Mouse (Mus musculus) neural tube, embryonic 14.5 days (tissue): ENCODE data around the gene Zc3h13. TPM values are rescaled to one million over a fixed set of nuclear protein-coding genes. Genes with fewer than 3 reads are reported as not detected.

ENCODE experiments used
- ATAC-seq: fragments of 200-750 bp; cut with Nextera tagmentation; 2 replicates; pipeline ENCODE4 v1.8.0; 2017; ENCODE audit warnings: low read depth, mild to moderate bottlenecking, moderate TSS enrichment, moderate library complexity
- H3K27ac ChIP-seq: fragments of 300-500 bp; sonication (generic); 2 replicates; pipeline ENCODE4 v1.5.1; 2014; ENCODE audit warnings: low read depth, mild to moderate bottlenecking, control low read depth, low read length, moderate library complexity, mixed read lengths
- H3K27me3 ChIP-seq: fragments of 300-500 bp; sonication (generic); 2 replicates; pipeline ENCODE4 v1.6.1; 2014; ENCODE audit warnings: low read length; ENCODE audit not compliant: control insufficient read depth, insufficient read depth
- H3K36me3 ChIP-seq: fragments of 300-500 bp; sonication (generic); 2 replicates; pipeline ENCODE4 v1.6.1; 2014; ENCODE audit warnings: low read length, mixed read lengths; ENCODE audit not compliant: control insufficient read depth, insufficient read depth
- H3K4me1 ChIP-seq: fragments of 300-500 bp; sonication (generic); 2 replicates; pipeline ENCODE4 v1.6.1; 2014; ENCODE audit warnings: low read length; ENCODE audit not compliant: control insufficient read depth, insufficient read depth
- H3K4me2 ChIP-seq: fragments of 300-500 bp; sonication (generic); 2 replicates; pipeline ENCODE4 v1.6.1; 2014; ENCODE audit warnings: mild to moderate bottlenecking, low read depth, low read length, control low read depth
- H3K4me3 ChIP-seq: fragments of 300-500 bp; sonication (generic); 2 replicates; pipeline ENCODE4 v1.5.1; 2014; ENCODE audit warnings: low read depth, low read length, control low read depth, mixed read lengths
- H3K9ac ChIP-seq: fragments of 300-500 bp; sonication (generic); replicated peaks from 2 replicates; pipeline ENCODE4 v1.6.1; 2014; ENCODE audit warnings: low read depth, mild to moderate bottlenecking, control low read depth, low read length, mixed read lengths
- H3K9me3 ChIP-seq: fragments of 300-500 bp; sonication (generic); 2 replicates; pipeline ENCODE4 v1.6.1; 2016; ENCODE audit warnings: low read length; ENCODE audit not compliant: control insufficient read depth
- WGBS: fragments of 180-500 bp; shearing (Covaris S2); extraction: QIAGEN DNeasy Blood & Tissue Kit; methylation state at CpG from one replicate; pipeline ENCODE4 v1.1.7; 2014; 5-methylcytosine and 5-hydroxymethylcytosine counted together
- microRNA-seq: library from miRNA; unstranded; fragments of <30 nt; microRNA quantifications from one replicate; pipeline ENCODE4, GENCODE M21; 2016
- polyA plus RNA-seq: library from polyadenylated mRNA; unstranded; fragments of >200 nt; fragmentation: Nextera tagmentation; extraction: Ambion mirVana; gene quantifications from 2 replicates; pipeline ENCODE4 v1.2.1, GENCODE M21; 2014

Zc3h13 gene
- polyA plus RNA-seq, 1 experiment from 2014 or later = 41.3 TPM

DNA sequence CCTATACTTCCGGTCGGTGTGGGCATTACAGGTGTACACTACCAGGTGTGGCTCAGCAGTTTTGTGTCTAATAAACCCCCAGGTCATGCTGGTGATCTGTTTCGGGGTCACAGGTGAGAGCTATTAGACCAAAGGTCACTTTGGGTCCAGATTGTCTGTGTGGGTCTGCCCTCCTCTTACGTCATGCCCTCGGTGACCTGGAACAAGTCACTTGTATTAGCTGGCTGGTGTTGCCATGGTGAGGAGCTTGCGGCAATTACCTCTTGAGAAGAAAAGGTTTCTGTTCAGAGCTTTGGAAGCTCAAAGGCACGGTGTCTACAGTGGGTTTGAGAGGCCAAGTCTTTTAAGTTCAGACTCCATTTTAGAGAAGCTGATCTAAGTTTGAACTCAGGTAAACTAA, 93.4 kb downstream of the Zc3h13 start:
- WGBS = 43% methylated on average over 7 of the region's 7 CpGs
- no peak for ATAC-seq
- no peak overlapping the region for H3K4me2 ChIP-seq
- H3K9me3 ChIP-seq = no peaks in the 10 kb centered on the region
- H3K27me3 ChIP-seq = no peaks in the 10 kb centered on the region
- no peaks in the 10 kb centered on the region for H3K4me1 ChIP-seq
- H3K36me3 ChIP-seq = no peaks in the 10 kb centered on the region
- no peak overlapping the region for H3K4me3 ChIP-seq
- H3K27ac ChIP-seq = no peak overlapping the region
- no peak overlapping the region for H3K9ac ChIP-seq

Small RNA genes lying within 50 kb of the gene (microRNA-seq; reads per million reads assigned to microRNA genes)
- not detected for gene Gm44482

Other genes starting within 250 kb of the Zc3h13 start
- not detected in 2 replicates for gene Lrrc63, start 153.5 kb upstream of the Zc3h13 start, polyA plus RNA-seq
- gene Lcp1, start 153.3 kb upstream of the Zc3h13 start, polyA plus RNA-seq = 8.3 and 18.9 TPM in 2 replicates
- gene Cpb2, start 42.1 kb upstream of the Zc3h13 start, polyA plus RNA-seq = 0.25 TPM in 1 of 2 replicates, not detected in the other
- 11.1 and 11.8 TPM in 2 replicates for gene Siah3, start 171.6 kb downstream of the Zc3h13 start, polyA plus RNA-seq